In the genomic region with DNA sequence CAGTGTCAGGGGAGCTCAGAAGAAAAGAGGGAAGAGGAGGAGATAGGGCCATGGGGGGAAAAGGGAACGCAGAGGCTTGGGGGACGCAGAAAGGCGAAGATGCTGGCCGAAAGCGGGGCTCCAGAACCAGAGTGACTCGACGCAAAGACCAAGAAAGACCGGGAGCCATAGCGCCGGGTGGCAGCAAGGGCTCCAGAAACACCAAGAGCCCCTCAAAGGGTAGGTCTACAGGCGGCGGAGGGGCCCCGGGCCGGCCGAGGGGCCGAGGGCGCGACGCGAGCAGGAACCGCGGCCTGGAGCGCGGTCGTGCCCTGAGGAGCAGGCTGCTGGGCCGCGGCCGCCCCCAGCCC, we compare ENCODE assay signal across 8 mouse cellular contexts. TPM values are rescaled to one million over a fixed set of nuclear protein-coding genes. Genes with fewer than 3 reads are reported as not detected.
DNase-seq lines count a peak whose midpoint lies in the region; ATAC-seq and TF ChIP-seq lines count a peak whose summit lies in the region.

No protein-coding gene starts in this region.

- peaks cover 38% of the 10 kb centered on the region for H3K36me3 ChIP-seq in erythroblast, embryonic 14.5 days (ENCODE audit: control insufficient read depth)
- peaks cover 29 to 44% of the 10 kb centered on the region in 2 experiments for H3K36me3 ChIP-seq in CH12.LX (replicated peaks in 1 of 2; ENCODE audit: control insufficient read depth in 1 of 2, insufficient read depth in 1 of 2, low read length in 1 of 2)
- peaks cover 38% of the 10 kb centered on the region for H3K36me3 ChIP-seq in hindbrain, embryonic 10.5 days
- peaks cover 32% of the 10 kb centered on the region for H3K36me3 ChIP-seq in liver, postnatal 0 days (replicated peaks; ENCODE audit: insufficient read depth, low read length)

- under 1% methylated on average over 28 of the region's 28 CpGs for WGBS in hindbrain, embryonic 10.5 days
- 4% methylated on average over 24 of the region's 28 CpGs for WGBS in liver, postnatal 0 days (ENCODE audit: insufficient replicate concordance)

- H3K9me3 ChIP-seq in erythroblast, embryonic 14.5 days (ENCODE audit: control insufficient read depth, low read length) = no peaks in the 10 kb centered on the region
- no peaks in the 10 kb centered on the region for H3K9me3 ChIP-seq in CH12.LX (replicated peaks; ENCODE audit: low read length)
- H3K9me3 ChIP-seq in hindbrain, embryonic 10.5 days = no peaks in the 10 kb centered on the region
- no peaks in the 10 kb centered on the region for H3K9me3 ChIP-seq in liver, postnatal 0 days (ENCODE audit: low read length)

- peak overlapping the region; percentile 94 for H3K4me3 ChIP-seq in erythroblast, embryonic 14.5 days (replicated peaks)
- H3K4me3 ChIP-seq in CH12.LX (replicated peaks in 1 of 3; ENCODE audit: low read depth in 2 of 3, low read length in 2 of 3, poor library complexity in 1 of 3) = peak overlapping the region; percentile 88 to 97 (median 92)
- H3K4me3 ChIP-seq in hindbrain, embryonic 10.5 days = peak overlapping the region; percentile 97
- H3K4me3 ChIP-seq in liver, postnatal 0 days (ENCODE audit: low read depth, low read length) = peak overlapping the region; percentile 85

- in situ Hi-C loops in CH12.LX (cut with MboI; ENCODE audit: low pct_ligation_motif_present, low pct_unique_long_range_greater_than_20kb, low sequenced_read_pairs) = no loop called here

- TF ChIP-seq EP300 in CH12.LX (IDR thresholded peaks at IDR 0.05; ENCODE audit: low read length) = no peak
- TF ChIP-seq EP300 in liver, postnatal 0 days (IDR thresholded peaks at IDR 0.05; ENCODE audit: low read depth) = no peak

- no peaks in the 10 kb centered on the region for H3K27me3 ChIP-seq in erythroblast, embryonic 14.5 days (ENCODE audit: control insufficient read depth)
- no peaks in the 10 kb centered on the region for H3K27me3 ChIP-seq in CH12.LX (replicated peaks)
- H3K27me3 ChIP-seq in hindbrain, embryonic 10.5 days (ENCODE audit: insufficient read depth, poor library complexity, severe bottlenecking) = no peaks in the 10 kb centered on the region
- H3K27me3 ChIP-seq in liver, postnatal 0 days (ENCODE audit: insufficient read depth, low read length) = no peaks in the 10 kb centered on the region

- H3K79me2 ChIP-seq in CH12.LX (replicated peaks; ENCODE audit: control insufficient read depth, extremely low read depth, insufficient read depth, poor library complexity, severe bottlenecking) = peaks cover 59% of the 10 kb centered on the region

- TF ChIP-seq RAD21 in CH12.LX (IDR thresholded peaks at IDR 0.05; ENCODE audit: low read depth, low read length) = no peak

- peak overlapping the region; percentile 76; the same call in 1 of the 2 replicates for H3K4me2 ChIP-seq in CH12.LX (ENCODE audit: insufficient read depth, low read depth, poor library complexity, severe bottlenecking)
- H3K4me2 ChIP-seq in liver, postnatal 0 days (ENCODE audit: low read depth, low read length) = peak overlapping the region; percentile 92

- dilution Hi-C loops in CH12.LX (cut with MboI; ENCODE audit: extremely low pct_ligation_motif_present, extremely low pct_unique_long_range_greater_than_20kb, low sequenced_read_pairs) = no loop called here

- H3K4me1 ChIP-seq in erythroblast, embryonic 14.5 days (ENCODE audit: control insufficient read depth) = peaks cover 45% of the 10 kb centered on the region
- peaks cover 6 to 38% of the 10 kb centered on the region in 2 experiments for H3K4me1 ChIP-seq in CH12.LX (ENCODE audit: control insufficient read depth in 1 of 2, insufficient read depth in 2 of 2)
- H3K4me1 ChIP-seq in hindbrain, embryonic 10.5 days (replicated peaks) = peaks cover 30% of the 10 kb centered on the region
- H3K4me1 ChIP-seq in liver, postnatal 0 days (ENCODE audit: insufficient read depth) = peaks cover 21% of the 10 kb centered on the region

- peak overlapping the region; percentile 35; the same call in 1 of the 2 replicates for H3K27ac ChIP-seq in CH12.LX (ENCODE audit: insufficient read depth, low read depth)
- peak overlapping the region; percentile 100 for H3K27ac ChIP-seq in hindbrain, embryonic 10.5 days
- H3K27ac ChIP-seq in liver, postnatal 0 days (ENCODE audit: low read depth) = peak overlapping the region; percentile 94

- no peak for TF ChIP-seq POLR2A in CH12.LX (IDR thresholded peaks at IDR 0.05; ENCODE audit: low read depth, low read length)

- no peak for TF ChIP-seq CTCF in CH12.LX (conservative IDR thresholded peaks at IDR 0.05 in 1 of 2, IDR thresholded peaks at IDR 0.05 in 1 of 2; ENCODE audit: low read depth in 2 of 2, low read length in 2 of 2)
- TF ChIP-seq CTCF in liver, postnatal 0 days (IDR thresholded peaks at IDR 0.05; ENCODE audit: low read depth) = no peak

- ATAC-seq in erythroblast, adult 5-6 weeks (replicated peaks; ENCODE audit: low FRiP score, poor library complexity, severe bottlenecking) = no peak
- no peak for ATAC-seq in liver, postnatal 0 days

- no peak for DNase-seq in CH12.LX (ENCODE audit: extremely low read depth)
- DNase-seq in hindbrain, embryonic 10.5 days (ENCODE audit: low spot score) = no peak
- DNase-seq in liver, postnatal 0 days = no peak
- no peak for DNase-seq in frontal cortex, adult 2 months (ENCODE audit: extremely low spot score in 1 of 2, low spot score in 1 of 2)
- DNase-seq in frontal cortex, postnatal 36 days (ENCODE audit: low spot score in 2 of 2) = no peak
- no peak for DNase-seq in T-cell, adult 2 months (ENCODE audit: low spot score)

- H3K9ac ChIP-seq in CH12.LX (ENCODE audit: insufficient read depth, low read depth) = peak overlapping the region; percentile 95
- H3K9ac ChIP-seq in liver, postnatal 0 days (replicated peaks) = peak overlapping the region; percentile 96

TF ChIP-seq in CH12.LX, 34 proteins besides CTCF, POLR2A, EP300 and RAD21 (continues in another document):
- TF ChIP-seq BHLHE40 (IDR thresholded peaks at IDR 0.05; ENCODE audit: low read depth, low read length) = no peak
- no peak for TF ChIP-seq POLR2AphosphoS2 (IDR thresholded peaks at IDR 0.05; ENCODE audit: low read depth, low read length)
- no peak for TF ChIP-seq JUND (conservative IDR thresholded peaks at IDR 0.05; ENCODE audit: low read depth, low read length)

RNA-seq across cellular contexts. Expression of a gene that starts 0.5 kb away (rescaled TPM):
- 70.4 and 133 TPM in 2 replicates for polyA plus RNA-seq in erythroblast, embryonic 14.5 days (2012)
- total RNA-seq in erythroblast, adult 5-6 weeks (2015; ENCODE audit: low replicate concordance) = 70.2 and 111 TPM in 2 replicates
- total RNA-seq in erythroblast, adult 5-6 weeks (2017; ENCODE audit: low replicate concordance) = 15.1 and 22.6 TPM in 2 replicates
- total RNA-seq in CH12.LX (2012; rRNA removed) = 80.4 and 87.1 TPM in 2 replicates
- 27.8 and 31.3 TPM in 2 replicates for total RNA-seq in CH12.LX (2014; rRNA removed)
- 234 and 313 TPM in 2 replicates for polyA plus RNA-seq in CH12.LX (2012; ENCODE audit: insufficient read length, low read depth)
- 193 and 221 TPM in 2 replicates for polyA plus RNA-seq in hindbrain, embryonic 10.5 days (2016; fragmentation: Nextera tagmentation; extraction: Ambion mirVana)
- polyA plus RNA-seq in liver, postnatal 0 days (2015; fragmentation: Nextera tagmentation; extraction: Ambion mirVana) = 28.0 and 32.9 TPM in 2 replicates
- polyA plus RNA-seq in frontal cortex, adult 2 months (2012; rRNA removed) = 261 and 306 TPM in 2 replicates

RNA-seq across cellular contexts. Expression of a gene that starts 11.7 kb away (rescaled TPM):
- polyA plus RNA-seq in erythroblast, embryonic 14.5 days (2012) = 0.27 TPM in 1 of 2 replicates, not detected in the other
- 14.4 and 19.8 TPM in 2 replicates for total RNA-seq in erythroblast, adult 5-6 weeks (2015; ENCODE audit: low replicate concordance)
- 8.7 and 15.8 TPM in 2 replicates for total RNA-seq in erythroblast, adult 5-6 weeks (2017; ENCODE audit: low replicate concordance)
- total RNA-seq in CH12.LX (2012; rRNA removed) = 7.0 and 14.7 TPM in 2 replicates
- total RNA-seq in CH12.LX (2014; rRNA removed) = 14.1 and 15.5 TPM in 2 replicates
- 14.7 and 19.7 TPM in 2 replicates for polyA plus RNA-seq in CH12.LX (2012; ENCODE audit: insufficient read length, low read depth)
- polyA plus RNA-seq in hindbrain, embryonic 10.5 days (2016; fragmentation: Nextera tagmentation; extraction: Ambion mirVana) = 4.2 and 6.5 TPM in 2 replicates
- 34.1 and 39.1 TPM in 2 replicates for polyA plus RNA-seq in liver, postnatal 0 days (2015; fragmentation: Nextera tagmentation; extraction: Ambion mirVana)
- polyA plus RNA-seq in frontal cortex, adult 2 months (2012; rRNA removed) = 11.2 and 17.2 TPM in 2 replicates

RNA-seq across cellular contexts. Expression of a gene that starts 24.0 kb away (rescaled TPM):
- polyA plus RNA-seq in erythroblast, embryonic 14.5 days (2012) = not detected in 2 replicates
- total RNA-seq in erythroblast, adult 5-6 weeks (2015; ENCODE audit: low replicate concordance) = 55.5 and 77.7 TPM in 2 replicates
- total RNA-seq in erythroblast, adult 5-6 weeks (2017; ENCODE audit: low replicate concordance) = 32.2 and 57.3 TPM in 2 replicates
- total RNA-seq in CH12.LX (2012; rRNA removed) = 6.0 and 8.4 TPM in 2 replicates
- total RNA-seq in CH12.LX (2014; rRNA removed) = 2.9 and 4.4 TPM in 2 replicates
- polyA plus RNA-seq in CH12.LX (2012; ENCODE audit: insufficient read length, low read depth) = 8.5 and 9.0 TPM in 2 replicates
- 4.8 and 11.9 TPM in 2 replicates for polyA plus RNA-seq in hindbrain, embryonic 10.5 days (2016; fragmentation: Nextera tagmentation; extraction: Ambion mirVana)
- polyA plus RNA-seq in liver, postnatal 0 days (2015; fragmentation: Nextera tagmentation; extraction: Ambion mirVana) = 41.2 and 44.2 TPM in 2 replicates
- polyA plus RNA-seq in frontal cortex, adult 2 months (2012; rRNA removed) = 14.3 and 20.7 TPM in 2 replicates

RNA-seq across cellular contexts. Expression of a gene that starts 29.2 kb away (rescaled TPM):
- polyA plus RNA-seq in erythroblast, embryonic 14.5 days (2012) = 88.8 and 102 TPM in 2 replicates
- total RNA-seq in erythroblast, adult 5-6 weeks (2015; ENCODE audit: low replicate concordance) = 23.8 and 47.9 TPM in 2 replicates
- 48.1 and 71.4 TPM in 2 replicates for total RNA-seq in erythroblast, adult 5-6 weeks (2017; ENCODE audit: low replicate concordance)
- total RNA-seq in CH12.LX (2012; rRNA removed) (73.0 and 73.7 TPM in 2 replicates), CH12.LX (2014; rRNA removed) (21.7 and 26.0 TPM in 2 replicates)
- polyA plus RNA-seq in CH12.LX (2012; ENCODE audit: insufficient read length, low read depth) = 133 and 152 TPM in 2 replicates
- polyA plus RNA-seq in hindbrain, embryonic 10.5 days (2016; fragmentation: Nextera tagmentation; extraction: Ambion mirVana) = 70.3 and 77.6 TPM in 2 replicates
- 16.5 and 19.7 TPM in 2 replicates for polyA plus RNA-seq in liver, postnatal 0 days (2015; fragmentation: Nextera tagmentation; extraction: Ambion mirVana)
- polyA plus RNA-seq in frontal cortex, adult 2 months (2012; rRNA removed) = 199 and 213 TPM in 2 replicates

RNA-seq across cellular contexts. Expression of a gene that starts 30.0 kb away (rescaled TPM):
- 0.07 and 0.08 TPM in 2 replicates for polyA plus RNA-seq in erythroblast, embryonic 14.5 days (2012)
- 4.6 TPM in 1 of 2 replicates, not detected in the other for total RNA-seq in erythroblast, adult 5-6 weeks (2015; ENCODE audit: low replicate concordance)
- total RNA-seq in erythroblast, adult 5-6 weeks (2017; ENCODE audit: low replicate concordance) = 1.7 and 3.8 TPM in 2 replicates
- 120 and 150 TPM in 2 replicates for total RNA-seq in CH12.LX (2012; rRNA removed)
- 228 and 234 TPM in 2 replicates for total RNA-seq in CH12.LX (2014; rRNA removed)
- polyA plus RNA-seq in CH12.LX (2012; ENCODE audit: insufficient read length, low read depth) = 263 and 267 TPM in 2 replicates
- polyA plus RNA-seq in hindbrain, embryonic 10.5 days (2016; fragmentation: Nextera tagmentation; extraction: Ambion mirVana) = 0.17 and 0.19 TPM in 2 replicates
- polyA plus RNA-seq in liver, postnatal 0 days (2015; fragmentation: Nextera tagmentation; extraction: Ambion mirVana) = 5.3 and 6.0 TPM in 2 replicates
- 0.78 and 0.88 TPM in 2 replicates for polyA plus RNA-seq in frontal cortex, adult 2 months (2012; rRNA removed)

Comparison
In these comparisons a context has a peak if more than half of its experiments do, and no peak if none do; other contexts are left out.
1. H3K27ac ChIP-seq: peak in every context shown above with its lines; median percentile 100 in hindbrain, embryonic 10.5 days; 94 in liver, postnatal 0 days; 35 in CH12.LX.